Mouse (Mus musculus) intestine, embryonic 16.5 days (tissue): Measurements from ENCODE around the gene Mul1. TPM values are rescaled to one million over a fixed set of nuclear protein-coding genes. Genes with fewer than 3 reads are reported as not detected.
A peak's percentile ranks its signal among the peaks of the same experiment; 100 is the strongest.

Experiments
- ATAC-seq: fragments of 200-750 bp; cut with Nextera tagmentation; 2 replicates; pipeline ENCODE4 v1.8.0; 2017; ENCODE audit warnings: moderate TSS enrichment, moderate library complexity
- H3K27ac ChIP-seq: fragments of 300-500 bp; sonication (generic); 2 replicates; pipeline ENCODE4 v1.5.1; 2014; ENCODE audit warnings: mild to moderate bottlenecking, low read length
- H3K27me3 ChIP-seq: fragments of 300-500 bp; sonication (generic); replicated peaks from 2 replicates; pipeline ENCODE4 v1.6.1; 2014; ENCODE audit warnings: low read length, control low read depth, mixed read lengths; ENCODE audit not compliant: control insufficient read depth, insufficient read depth
- H3K36me3 ChIP-seq: fragments of 300-500 bp; sonication (generic); 2 replicates; pipeline ENCODE4 v1.6.1; 2014; ENCODE audit warnings: low read length, control low read depth; ENCODE audit not compliant: control insufficient read depth, insufficient read depth
- H3K4me1 ChIP-seq: fragments of 300-500 bp; sonication (generic); 2 replicates; pipeline ENCODE4 v1.6.1; 2014; ENCODE audit warnings: low read length, control low read depth, mixed read lengths; ENCODE audit not compliant: control insufficient read depth, insufficient read depth
- H3K4me2 ChIP-seq: fragments of 300-500 bp; sonication (generic); 2 replicates; pipeline ENCODE4 v1.6.1; 2014; ENCODE audit warnings: low read depth, low read length, control low read depth
- H3K4me3 ChIP-seq: fragments of 300-500 bp; sonication (generic); 2 replicates; pipeline ENCODE4 v1.5.1; 2014; ENCODE audit warnings: mild to moderate bottlenecking, low read length
- H3K9ac ChIP-seq: fragments of 300-500 bp; sonication (generic); 2 replicates; pipeline ENCODE4 v1.6.1; 2014; ENCODE audit warnings: low read depth, low read length
- H3K9me3 ChIP-seq: fragments of 300-500 bp; sonication (generic); 2 replicates; pipeline ENCODE4 v1.6.1; 2016; ENCODE audit warnings: low read length, control low read depth; ENCODE audit not compliant: control insufficient read depth
- WGBS: fragments of 180-500 bp; shearing (Covaris S2); extraction: QIAGEN DNeasy Blood & Tissue Kit; methylation state at CpG from one replicate; pipeline ENCODE4 v1.1.7; 2014; 5-methylcytosine and 5-hydroxymethylcytosine counted together
- polyA plus RNA-seq: library from polyadenylated mRNA; unstranded; fragments of >200 nt; fragmentation: Nextera tagmentation; extraction: Ambion mirVana; gene quantifications from 2 replicates; pipeline ENCODE4 v1.2.1, GENCODE M21; 2015

Gene Mul1
- polyA plus RNA-seq, 1 experiment from 2014 or later = 32.7 TPM

DNA sequence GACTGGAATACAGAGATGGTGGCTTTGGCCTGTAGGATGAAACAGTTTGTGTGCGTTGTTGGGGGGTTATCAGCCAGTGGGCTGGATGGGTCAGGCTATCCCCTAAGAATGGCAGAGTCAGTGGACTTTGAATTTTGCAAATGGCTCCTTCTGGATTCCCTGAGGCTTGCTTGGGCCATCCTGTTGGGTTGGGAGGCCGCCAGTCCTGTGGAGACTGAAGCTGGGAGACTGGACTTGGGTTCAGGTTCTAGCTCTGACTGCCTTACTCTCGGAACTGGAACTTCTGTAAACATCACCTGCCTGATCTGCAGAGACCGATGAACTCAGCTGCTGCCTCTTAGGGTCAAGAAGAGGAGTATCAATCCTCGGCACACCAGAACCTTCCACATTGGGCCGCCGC, 23.7 kb downstream of the Mul1 start:
- Histone ChIP-seq H3K4me2 (no peak overlapping the region), H3K27ac (no peak overlapping the region), H3K9me3 (no peaks in the 10 kb centered on the region), H3K4me3 (no peak overlapping the region), H3K4me1 (peaks cover 36% of the 10 kb centered on the region), H3K36me3 (no peaks in the 10 kb centered on the region), H3K9ac (no peak overlapping the region), H3K27me3 (no peaks in the 10 kb centered on the region)
- WGBS = 83% methylated on average over 7 of the region's 7 CpGs
- ATAC-seq = no peak

DNA sequence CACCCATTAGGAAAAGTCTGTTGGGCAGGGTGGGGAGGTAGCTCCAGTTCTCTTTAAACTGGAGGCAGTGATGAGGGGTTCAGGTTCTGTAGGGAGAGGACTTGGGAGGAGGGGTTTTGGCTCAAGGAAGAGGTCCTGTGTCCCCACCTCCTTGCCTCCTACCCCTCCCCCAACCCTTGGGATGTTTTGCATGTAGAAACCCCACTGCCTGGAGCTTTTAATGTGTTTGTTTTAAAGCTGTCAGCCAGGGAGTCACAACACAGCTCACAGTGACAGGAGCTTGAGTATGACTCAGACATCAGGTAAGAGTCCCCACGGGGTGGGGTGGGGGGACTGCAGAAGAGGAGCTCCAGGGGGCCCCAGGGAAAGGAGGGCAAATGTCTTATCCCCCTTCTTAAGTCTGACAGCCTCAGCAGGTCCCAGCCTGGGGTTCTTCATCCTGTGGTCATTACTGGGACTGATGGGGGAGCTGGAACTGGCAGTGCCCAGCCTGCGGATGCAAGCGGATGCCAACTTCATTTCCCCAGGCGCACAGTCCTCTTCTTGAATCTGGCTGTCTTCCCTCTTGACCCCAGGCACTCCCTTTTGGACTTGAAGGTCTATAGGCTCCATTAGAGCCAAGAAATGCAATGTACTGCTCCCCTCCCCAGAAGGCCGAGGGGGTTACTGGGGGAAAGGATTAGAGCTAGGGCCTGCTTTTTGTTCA, 24.4 kb downstream of the Mul1 start:
- no peak overlapping the region for H3K4me2 ChIP-seq
- H3K9ac ChIP-seq = 0 out of 2 replicates have a peak overlapping the region, but pooled peaks have one; percentile 3
- H3K27me3 ChIP-seq = no peaks in the 10 kb centered on the region
- 59% methylated on average over 5 of the region's 5 CpGs for WGBS
- H3K4me1 ChIP-seq = peaks cover 36% of the 10 kb centered on the region
- no peaks in the 10 kb centered on the region for H3K9me3 ChIP-seq
- H3K27ac ChIP-seq = no peak overlapping the region
- H3K36me3 ChIP-seq = no peaks in the 10 kb centered on the region
- ATAC-seq = no peak
- no peak overlapping the region for H3K4me3 ChIP-seq

DNA sequence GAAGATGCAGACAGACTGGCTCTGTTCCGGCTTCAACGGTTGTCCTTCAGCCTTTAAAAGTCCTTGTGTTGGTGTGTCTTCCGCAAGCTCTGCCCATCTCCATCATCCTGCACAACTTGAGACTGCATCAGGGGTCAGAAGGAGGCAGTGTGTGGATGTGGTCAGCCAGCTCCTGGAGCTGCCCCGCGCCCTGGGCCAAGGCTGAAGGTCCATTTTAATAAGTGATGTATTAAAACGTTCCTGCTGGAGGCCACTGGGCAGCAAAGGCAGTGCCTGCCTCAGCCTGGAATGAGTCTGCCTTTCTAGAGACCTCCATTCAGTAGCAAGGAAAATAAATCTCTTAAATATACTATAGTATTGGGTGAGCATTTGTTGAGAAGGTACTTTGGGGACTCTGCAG, 25.3 kb downstream of the Mul1 start:
- Histone ChIP-seq H3K9ac (no peak overlapping the region), H3K4me1 (peaks cover 44% of the 10 kb centered on the region), H3K27me3 (no peaks in the 10 kb centered on the region), H3K4me3 (no peak overlapping the region), H3K36me3 (no peaks in the 10 kb centered on the region), H3K9me3 (no peaks in the 10 kb centered on the region), H3K4me2 (no peak overlapping the region), H3K27ac (no peak overlapping the region)
- ATAC-seq = no peak
- 66% methylated on average over 6 of the region's 6 CpGs for WGBS

DNA sequence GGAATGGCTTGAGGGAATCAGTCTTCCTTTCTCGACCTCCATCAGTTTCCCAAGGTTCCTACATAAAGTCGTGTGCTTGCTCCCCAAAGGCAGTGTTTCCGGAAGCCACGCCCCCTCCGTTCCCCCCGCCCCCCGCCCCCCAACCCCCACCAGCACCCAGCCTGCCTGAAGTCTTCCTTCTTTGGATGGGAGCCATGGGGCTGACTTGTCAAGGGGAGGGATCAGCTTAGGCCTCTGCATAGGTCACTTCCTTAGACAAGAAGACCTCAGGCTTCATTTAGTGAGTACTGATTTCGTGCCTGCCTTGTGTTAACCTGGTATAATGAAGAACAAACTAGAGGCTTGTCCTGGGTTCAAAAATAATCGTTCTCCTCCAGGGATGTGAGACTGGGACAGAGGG, 26.4 kb downstream of the Mul1 start:
- 31% methylated on average over 9 of the region's 9 CpGs for WGBS
- Histone ChIP-seq H3K4me3 (no peak overlapping the region), H3K27me3 (no peaks in the 10 kb centered on the region), H3K9me3 (no peaks in the 10 kb centered on the region), H3K4me2 (no peak overlapping the region), H3K27ac (no peak overlapping the region), H3K4me1 (peaks cover 55% of the 10 kb centered on the region), H3K9ac (no peak overlapping the region), H3K36me3 (no peaks in the 10 kb centered on the region)
- ATAC-seq = no peak

DNA sequence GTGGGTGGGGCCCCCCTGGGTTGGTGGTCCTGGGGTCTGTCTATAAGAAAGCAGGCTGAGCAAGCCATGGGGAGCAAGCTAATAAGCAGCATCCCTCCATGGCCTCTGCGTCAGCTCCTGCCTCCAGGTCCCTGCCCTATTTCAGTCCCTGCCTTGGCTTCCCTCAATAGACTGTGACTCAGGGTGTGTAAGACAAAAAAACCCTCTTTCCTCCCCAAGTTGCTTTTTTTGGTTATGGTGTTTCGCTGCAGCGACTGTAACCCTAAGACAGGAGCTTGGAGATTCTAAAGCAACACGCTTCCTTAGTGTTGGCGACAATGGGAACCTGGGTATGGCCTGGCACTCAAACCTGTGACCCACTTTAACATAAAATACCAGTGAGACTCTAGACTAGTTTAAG, 27.0 kb downstream of the Mul1 start:
- Histone ChIP-seq H3K9ac (no peak overlapping the region), H3K4me2 (no peak overlapping the region), H3K27ac (no peak overlapping the region), H3K4me1 (peaks cover 50% of the 10 kb centered on the region), H3K27me3 (no peaks in the 10 kb centered on the region), H3K36me3 (no peaks in the 10 kb centered on the region), H3K4me3 (no peak overlapping the region), H3K9me3 (no peaks in the 10 kb centered on the region)
- ATAC-seq = no peak
- 96% methylated on average over 5 of the region's 5 CpGs for WGBS

DNA sequence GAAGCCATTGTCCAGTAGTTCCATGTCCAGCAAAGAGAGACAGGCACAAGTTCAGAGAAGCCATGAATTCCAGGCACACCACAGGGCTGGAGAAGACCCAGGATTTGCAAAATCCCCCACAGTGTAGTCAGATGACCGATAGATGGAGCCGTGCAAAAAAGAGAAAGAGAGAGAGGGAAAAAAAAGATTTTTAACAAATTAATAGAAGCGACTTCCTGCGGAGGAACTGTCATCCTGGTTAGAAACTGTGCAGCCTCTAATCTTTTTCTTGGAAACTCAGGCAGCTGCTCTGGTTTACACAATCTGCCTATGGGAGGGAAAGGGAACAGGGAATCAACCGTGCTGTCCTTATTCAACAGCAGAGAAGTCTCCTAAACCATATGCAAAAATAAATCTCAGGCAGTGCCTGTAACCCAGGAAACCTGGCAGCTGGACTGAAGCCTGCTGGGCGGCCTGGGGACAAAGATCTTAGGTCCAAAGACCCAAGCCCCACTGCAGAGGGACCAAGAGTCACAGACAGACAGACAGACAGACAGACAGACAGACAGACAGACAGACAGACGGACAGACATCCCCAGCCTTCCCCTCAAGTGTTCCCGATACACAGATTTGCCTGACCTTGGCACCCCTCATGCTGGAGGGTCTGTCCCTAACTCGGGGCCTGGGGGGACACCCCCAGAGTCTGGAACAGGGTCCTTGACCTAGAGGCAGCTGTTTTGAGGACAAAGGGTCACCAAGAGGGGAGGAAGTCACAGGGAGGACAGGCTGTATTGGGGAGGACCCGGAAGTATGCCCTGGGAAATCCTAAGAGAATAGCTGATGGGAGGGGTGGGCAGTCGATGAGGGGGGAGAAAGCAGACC, 28.7 kb downstream of the Mul1 start:
- 0 out of 2 replicates have a peak overlapping the region, but pooled peaks have one; percentile 10 for H3K4me3 ChIP-seq
- H3K27me3 ChIP-seq = no peaks in the 10 kb centered on the region
- ATAC-seq = peak; percentile 41

DNA sequence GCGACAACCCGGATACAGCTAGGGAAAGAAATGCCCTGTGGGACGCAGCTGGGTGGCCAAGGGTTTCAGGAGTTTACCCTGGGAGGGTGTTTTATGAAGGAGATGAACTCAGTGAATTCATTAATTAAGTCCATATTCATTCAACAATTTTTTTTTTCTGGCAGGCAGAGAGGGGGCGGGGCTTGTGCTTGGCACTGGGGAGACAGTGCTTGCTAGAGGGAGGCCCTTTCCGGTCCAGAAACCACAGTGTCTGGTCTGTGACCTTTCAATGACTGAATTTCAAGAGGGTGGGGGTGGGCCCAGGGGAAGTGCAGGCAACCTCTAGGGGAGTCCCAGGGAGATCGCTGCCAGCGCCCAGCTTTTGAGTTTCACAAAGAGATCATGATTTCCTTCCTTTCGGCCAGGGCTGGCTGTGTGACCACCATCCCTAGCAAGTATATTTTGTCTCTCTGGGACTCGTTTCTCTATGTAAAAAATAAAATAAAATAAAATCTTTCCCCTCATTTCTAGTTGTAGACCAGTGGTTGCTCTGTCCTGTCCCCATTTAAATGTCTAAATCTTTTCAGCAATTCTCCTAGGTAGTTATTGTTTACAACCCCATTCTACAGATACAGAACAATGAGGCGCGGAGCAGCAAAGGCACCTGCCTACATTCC, 29.5 kb downstream of the Mul1 start:
- H3K4me2 ChIP-seq = peak overlapping the region; percentile 53

More for the DNA sequence above, 28.7 kb downstream of the Mul1 start:
- no peaks in the 10 kb centered on the region for H3K9me3 ChIP-seq
- peak overlapping the region; percentile 53 for H3K4me2 ChIP-seq
- H3K4me1 ChIP-seq = peaks cover 55% of the 10 kb centered on the region
- H3K9ac ChIP-seq = peak overlapping the region; percentile 54
- H3K36me3 ChIP-seq = no peaks in the 10 kb centered on the region
- H3K27ac ChIP-seq = peak overlapping the region; percentile 97
- WGBS = 5% methylated on average over 11 of the region's 11 CpGs

DNA sequence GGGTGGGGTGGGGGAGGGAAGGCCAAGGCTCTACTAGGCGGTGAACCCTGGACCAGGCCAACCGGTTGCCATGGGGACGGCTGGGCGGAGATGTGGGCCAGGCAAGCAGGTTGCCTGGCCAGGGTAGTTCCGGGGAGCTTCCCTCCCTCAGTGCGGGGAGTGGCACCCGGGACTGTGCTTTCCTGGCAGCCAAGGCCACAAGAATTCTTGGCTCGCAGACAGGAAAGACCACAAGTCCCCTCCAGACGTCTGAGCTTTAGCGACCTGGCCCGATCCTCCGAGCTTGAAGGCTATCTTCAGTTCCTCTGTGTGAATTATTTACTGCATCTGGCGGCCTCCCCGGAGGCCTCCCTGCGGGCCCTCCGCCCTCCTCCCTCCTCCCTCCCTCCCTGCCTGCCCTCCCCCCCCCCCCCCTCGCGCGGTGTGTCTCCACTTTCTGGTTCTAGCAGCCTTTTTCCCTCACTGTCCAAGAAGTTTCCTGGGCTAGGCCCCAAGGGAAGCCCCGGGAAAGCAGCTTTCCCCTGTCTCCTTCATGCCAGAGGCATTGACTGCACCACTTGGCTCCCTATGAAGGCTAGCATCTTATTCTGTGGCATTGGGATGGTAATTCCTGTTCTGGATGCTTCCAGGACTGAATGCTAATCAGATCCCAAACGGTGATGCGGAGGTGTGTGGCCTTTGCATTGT, 30.3 kb downstream of the Mul1 start:
- peak overlapping the region; percentile 53 for H3K9ac ChIP-seq
- peaks cover 61% of the 10 kb centered on the region for H3K4me1 ChIP-seq
- 3% methylated on average over 18 of the region's 22 CpGs for WGBS

More for the DNA sequence above, 29.5 kb downstream of the Mul1 start:
- peaks cover 59% of the 10 kb centered on the region for H3K4me1 ChIP-seq
- H3K27me3 ChIP-seq = no peaks in the 10 kb centered on the region
- H3K36me3 ChIP-seq = no peaks in the 10 kb centered on the region
- peak; percentile 63 for ATAC-seq
- WGBS = 8% methylated on average over 11 of the region's 11 CpGs
- H3K9ac ChIP-seq = peak overlapping the region; percentile 54; the same call in 1 of the 2 replicates
- no peaks in the 10 kb centered on the region for H3K9me3 ChIP-seq
- peak overlapping the region; percentile 97 for H3K27ac ChIP-seq
- H3K4me3 ChIP-seq = peak overlapping the region; percentile 32; the same call in 1 of the 2 replicates

More for the DNA sequence above, 30.3 kb downstream of the Mul1 start:
- H3K9me3 ChIP-seq = no peaks in the 10 kb centered on the region
- peak overlapping the region; percentile 32 for H3K4me3 ChIP-seq
- no peaks in the 10 kb centered on the region for H3K27me3 ChIP-seq
- ATAC-seq = peak; percentile 81
- peak overlapping the region; percentile 97 for H3K27ac ChIP-seq
- no peaks in the 10 kb centered on the region for H3K36me3 ChIP-seq
- H3K4me2 ChIP-seq = peak overlapping the region; percentile 53
